Mouse (Mus musculus): ENCODE data around the gene Mob3b.

- TF ChIP-seq POLR2A (IDR thresholded peaks at IDR 0.05; ENCODE audit: extremely low read depth, insufficient read depth, low read length): no peak
- no peak for TF ChIP-seq CTCF (IDR thresholded peaks at IDR 0.05; ENCODE audit: extremely low read depth, insufficient read depth, low read length)
These were observed 125.7 kb downstream of the Mob3b start for GRCm38 (mm10) chr4:35031623-35032022.
